Mouse (Mus musculus): ENCODE data around the gene Ppm1h.

GRCm38 (mm10) chr10:122770987-122771386, 92.4 kb downstream of the Ppm1h start:
- no peak for TF ChIP-seq MYOG (IDR thresholded peaks at IDR 0.05; ENCODE audit: control insufficient read depth in 1 of 3, insufficient read depth in 1 of 3, insufficient read length in 2 of 3, low read depth in 2 of 3)
- no peak for TF ChIP-seq MAX (IDR thresholded peaks at IDR 0.05; ENCODE audit: low read depth)
- TF ChIP-seq POLR2A (IDR thresholded peaks at IDR 0.05; ENCODE audit: insufficient read length, low read depth), result no peak
- TF ChIP-seq CEBPB (IDR thresholded peaks at IDR 0.05; ENCODE audit: insufficient read depth, poor library complexity, severe bottlenecking), result no peak
- no peak for TF ChIP-seq USF1 (IDR thresholded peaks at IDR 0.05; ENCODE audit: low read depth)
- no peak for TF ChIP-seq REST (IDR thresholded peaks at IDR 0.05; ENCODE audit: insufficient read depth, insufficient read length)
- TF ChIP-seq POLR2AphosphoS2 (IDR thresholded peaks at IDR 0.05; ENCODE audit: insufficient read length, low read depth), result no peak
- no peak for TF ChIP-seq TCF12 (IDR thresholded peaks at IDR 0.05; ENCODE audit: insufficient read depth, poor library complexity, severe bottlenecking)

Data from myocyte (in vitro differentiated cells).